Mouse (Mus musculus): ENCODE results near the gene Ypel5. TPM values are rescaled to one million over a fixed set of nuclear protein-coding genes. Genes with fewer than 3 reads are reported as not detected.

Gene Ypel5
- polyA plus RNA-seq, 1 experiment from 2014 or later, result 53.8 TPM

DNA sequence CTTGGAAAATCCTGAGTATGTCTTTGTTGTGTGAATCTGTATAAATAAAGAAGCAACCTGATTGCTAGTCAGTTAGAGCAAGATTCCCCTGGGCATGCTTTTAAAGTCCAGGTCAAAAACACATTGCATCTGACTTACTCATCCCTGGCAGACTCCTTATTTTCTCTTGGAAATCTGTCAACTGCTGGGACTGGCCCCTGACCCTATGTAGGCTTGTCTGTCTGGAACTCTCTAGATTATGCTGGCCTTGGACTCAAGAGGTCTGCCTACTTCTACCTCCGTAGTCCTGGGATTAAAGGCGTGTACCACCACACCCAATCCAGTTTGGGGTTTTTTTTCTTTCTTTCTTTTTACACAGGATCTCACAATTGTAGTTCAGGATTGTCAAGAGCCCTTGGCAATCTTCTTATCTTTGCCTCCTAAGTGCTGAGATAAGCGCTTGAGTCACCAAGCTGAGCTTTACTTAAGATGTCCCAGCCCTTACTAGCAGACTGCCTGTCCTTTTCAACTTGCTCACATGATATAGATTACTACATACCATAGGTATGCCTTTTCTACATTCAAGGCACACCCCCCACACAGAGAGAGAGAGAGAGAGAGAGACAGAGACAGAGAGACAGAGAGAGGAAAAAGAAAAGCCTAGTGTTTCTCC lies 8.1 kb upstream of the Ypel5 start:
- DNase-seq (ENCODE audit: low spot score) (no peak), ATAC-seq (replicated peaks; ENCODE audit: insufficient number of reproducible peaks, low FRiP score, low TSS enrichment, low read depth) (no peak)
- no peak overlapping the region for H3K4me3 ChIP-seq (ENCODE audit: low read depth, low read length)
- no peaks in the 10 kb centered on the region for H3K9me3 ChIP-seq (replicated peaks; ENCODE audit: control insufficient read depth, low read length)
- no peaks in the 10 kb centered on the region for H3K36me3 ChIP-seq (replicated peaks; ENCODE audit: control insufficient read depth, insufficient read depth, low read depth, low read length)
- H3K27me3 ChIP-seq (ENCODE audit: control insufficient read depth, insufficient read depth, low read length), result no peaks in the 10 kb centered on the region
- WGBS, result 83% methylated on average over 3 of the region's 3 CpGs
- H3K9ac ChIP-seq (replicated peaks; ENCODE audit: low read length), result no peak overlapping the region
- no peak overlapping the region for H3K4me2 ChIP-seq (ENCODE audit: low read depth, low read length)
- H3K4me1 ChIP-seq (ENCODE audit: control insufficient read depth, insufficient read depth, low read length), result no peaks in the 10 kb centered on the region
- H3K27ac ChIP-seq (replicated peaks; ENCODE audit: low read depth, low read length), result no peak overlapping the region

GRCm38 (mm10) chr17:72828687-72829086 lies 7.6 kb upstream of the Ypel5 start:
- H3K27me3 ChIP-seq (ENCODE audit: control insufficient read depth, insufficient read depth, low read length), result no peaks in the 10 kb centered on the region
- DNase-seq (ENCODE audit: low spot score) (no peak), ATAC-seq (replicated peaks; ENCODE audit: insufficient number of reproducible peaks, low FRiP score, low TSS enrichment, low read depth) (no peak)
- 84% methylated on average over 8 of the region's 8 CpGs for WGBS
- H3K4me1 ChIP-seq (ENCODE audit: control insufficient read depth, insufficient read depth, low read length), result no peaks in the 10 kb centered on the region
- no peak overlapping the region for H3K4me2 ChIP-seq (ENCODE audit: low read depth, low read length)
- H3K9ac ChIP-seq (replicated peaks; ENCODE audit: low read length), result no peak overlapping the region
- H3K27ac ChIP-seq (replicated peaks; ENCODE audit: low read depth, low read length), result no peak overlapping the region
- no peak overlapping the region for H3K4me3 ChIP-seq (ENCODE audit: low read depth, low read length)
- H3K9me3 ChIP-seq (replicated peaks; ENCODE audit: control insufficient read depth, low read length), result no peaks in the 10 kb centered on the region
- H3K36me3 ChIP-seq (replicated peaks; ENCODE audit: control insufficient read depth, insufficient read depth, low read depth, low read length), result no peaks in the 10 kb centered on the region

- DNase-seq (ENCODE audit: low spot score) (peak; percentile 90), ATAC-seq (replicated peaks; ENCODE audit: insufficient number of reproducible peaks, low FRiP score, low TSS enrichment, low read depth) (peak; percentile 67)
- peak overlapping the region; percentile 91 for H3K27ac ChIP-seq (replicated peaks; ENCODE audit: low read depth, low read length)
- H3K9ac ChIP-seq (replicated peaks; ENCODE audit: low read length), result peak overlapping the region; percentile 83
- H3K4me2 ChIP-seq (ENCODE audit: low read depth, low read length), result peak overlapping the region; percentile 78
- peak overlapping the region; percentile 91 for H3K4me3 ChIP-seq (ENCODE audit: low read depth, low read length)
- no peaks in the 10 kb centered on the region for H3K4me1 ChIP-seq (ENCODE audit: control insufficient read depth, insufficient read depth, low read length)
- H3K27me3 ChIP-seq (ENCODE audit: control insufficient read depth, insufficient read depth, low read length), result no peaks in the 10 kb centered on the region
- WGBS, result under 1% methylated on average over 67 of the region's 77 CpGs
- H3K36me3 ChIP-seq (replicated peaks; ENCODE audit: control insufficient read depth, insufficient read depth, low read depth, low read length), result no peaks in the 10 kb centered on the region
- H3K9me3 ChIP-seq (replicated peaks; ENCODE audit: control insufficient read depth, low read length), result no peaks in the 10 kb centered on the region
Measured at GRCm38 (mm10) chr17:72837140-72837712, 973 bp downstream of the Ypel5 start.

DNA sequence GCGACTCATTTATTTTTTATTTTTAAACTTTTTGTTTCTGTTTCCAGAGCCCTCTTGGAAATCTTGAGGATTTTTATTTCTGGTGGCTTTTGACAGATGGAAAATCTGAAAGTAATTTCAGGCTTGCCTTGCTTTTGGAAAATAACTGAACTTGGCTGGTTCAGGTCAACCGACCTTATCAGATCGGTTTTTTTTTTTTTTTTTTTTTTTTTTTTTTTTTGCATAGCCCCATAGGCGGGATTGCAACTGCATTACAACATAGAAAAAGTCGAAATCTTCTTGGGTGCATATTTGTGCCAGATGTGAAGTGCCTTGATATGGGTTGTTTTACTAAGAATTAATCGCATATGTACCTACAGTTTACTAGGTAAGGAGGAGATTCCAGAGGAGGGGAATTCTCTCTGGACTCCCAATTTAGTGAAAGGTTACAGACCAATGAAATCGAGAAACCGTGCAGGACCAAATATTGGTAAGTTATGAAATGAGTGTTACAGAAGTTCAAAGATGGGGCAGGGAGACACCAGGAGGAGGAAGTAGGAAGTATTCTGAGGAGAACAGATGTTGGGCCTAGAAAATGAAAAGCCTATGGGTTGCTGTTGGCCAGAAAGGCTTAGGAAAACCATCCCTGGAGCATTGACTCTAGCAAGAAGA lies 1.7 kb downstream of the Ypel5 start:
- H3K4me1 ChIP-seq (ENCODE audit: control insufficient read depth, insufficient read depth, low read length), result no peaks in the 10 kb centered on the region
- peak overlapping the region; percentile 91 for H3K4me3 ChIP-seq (ENCODE audit: low read depth, low read length)
- 19% methylated on average over 8 of the region's 8 CpGs for WGBS
- H3K27me3 ChIP-seq (ENCODE audit: control insufficient read depth, insufficient read depth, low read length), result no peaks in the 10 kb centered on the region
- ATAC-seq (replicated peaks; ENCODE audit: insufficient number of reproducible peaks, low FRiP score, low TSS enrichment, low read depth) (no peak), DNase-seq (ENCODE audit: low spot score) (no peak)
- H3K27ac ChIP-seq (replicated peaks; ENCODE audit: low read depth, low read length), result no peak overlapping the region
- no peaks in the 10 kb centered on the region for H3K9me3 ChIP-seq (replicated peaks; ENCODE audit: control insufficient read depth, low read length)
- H3K9ac ChIP-seq (replicated peaks; ENCODE audit: low read length), result peak overlapping the region; percentile 83; the same call in 1 of the 2 replicates
- peak overlapping the region; percentile 78 for H3K4me2 ChIP-seq (ENCODE audit: low read depth, low read length)
- H3K36me3 ChIP-seq (replicated peaks; ENCODE audit: control insufficient read depth, insufficient read depth, low read depth, low read length), result no peaks in the 10 kb centered on the region

DNA sequence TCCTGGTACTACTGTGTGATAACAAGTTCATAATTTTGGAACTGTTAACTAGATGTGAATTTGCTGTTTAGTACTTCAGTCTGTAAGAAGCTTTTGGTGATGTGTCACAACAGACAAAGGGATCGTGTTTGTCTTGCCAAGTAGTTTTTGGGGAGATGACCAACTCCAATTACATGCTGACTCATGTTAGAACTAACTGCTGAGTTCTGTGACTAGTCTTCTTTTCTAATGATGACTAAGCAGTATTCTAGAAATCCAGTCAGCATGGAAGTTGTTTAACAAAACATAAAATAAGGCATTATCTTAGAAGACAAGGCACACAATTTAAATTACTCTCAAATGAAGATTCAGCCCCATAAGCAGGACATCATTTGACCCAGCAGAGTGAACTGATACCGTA lies 2.7 kb downstream of the Ypel5 start:
- no peak for DNase-seq (ENCODE audit: low spot score)
- no peak overlapping the region for H3K9ac ChIP-seq (replicated peaks; ENCODE audit: low read length)
- H3K27ac ChIP-seq (replicated peaks; ENCODE audit: low read depth, low read length), result no peak overlapping the region
- H3K4me3 ChIP-seq (ENCODE audit: low read depth, low read length), result no peak overlapping the region
- no peak overlapping the region for H3K4me2 ChIP-seq (ENCODE audit: low read depth, low read length)
- WGBS, result 88% methylated on average over 2 of the region's 2 CpGs
- no peaks in the 10 kb centered on the region for H3K9me3 ChIP-seq (replicated peaks; ENCODE audit: control insufficient read depth, low read length)
- no peaks in the 10 kb centered on the region for H3K4me1 ChIP-seq (ENCODE audit: control insufficient read depth, insufficient read depth, low read length)
- H3K27me3 ChIP-seq (ENCODE audit: control insufficient read depth, insufficient read depth, low read length), result no peaks in the 10 kb centered on the region
- ATAC-seq (replicated peaks; ENCODE audit: insufficient number of reproducible peaks, low FRiP score, low TSS enrichment, low read depth), result no peak
- H3K36me3 ChIP-seq (replicated peaks; ENCODE audit: control insufficient read depth, insufficient read depth, low read depth, low read length), result no peaks in the 10 kb centered on the region

DNA sequence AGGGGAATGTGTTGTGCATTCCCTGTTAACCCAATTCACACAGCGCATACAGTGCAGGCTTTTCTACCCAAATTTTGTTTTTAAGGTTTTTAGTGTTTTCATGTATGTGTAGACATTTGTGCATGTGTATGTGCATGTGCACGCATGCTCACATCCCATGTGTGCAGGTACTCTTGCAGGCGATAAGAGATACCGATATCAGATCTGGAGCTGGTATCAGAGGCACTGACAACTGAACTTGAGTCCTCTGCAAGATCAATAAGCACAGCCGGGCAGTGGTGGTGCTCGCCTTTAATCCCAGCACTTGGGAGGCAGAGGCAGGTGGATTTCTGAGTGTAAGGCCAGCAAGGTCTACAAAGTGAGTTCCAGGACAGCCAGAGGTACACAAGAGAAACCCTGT lies 8.1 kb downstream of the Ypel5 start:
- no peak overlapping the region for H3K27ac ChIP-seq (replicated peaks; ENCODE audit: low read depth, low read length)
- DNase-seq (ENCODE audit: low spot score) (no peak), ATAC-seq (replicated peaks; ENCODE audit: insufficient number of reproducible peaks, low FRiP score, low TSS enrichment, low read depth) (no peak)
- no peaks in the 10 kb centered on the region for H3K36me3 ChIP-seq (replicated peaks; ENCODE audit: control insufficient read depth, insufficient read depth, low read depth, low read length)
- no peaks in the 10 kb centered on the region for H3K9me3 ChIP-seq (replicated peaks; ENCODE audit: control insufficient read depth, low read length)
- 96% methylated on average over 6 of the region's 6 CpGs for WGBS
- H3K4me1 ChIP-seq (ENCODE audit: control insufficient read depth, insufficient read depth, low read length), result no peaks in the 10 kb centered on the region
- no peak overlapping the region for H3K4me2 ChIP-seq (ENCODE audit: low read depth, low read length)
- H3K27me3 ChIP-seq (ENCODE audit: control insufficient read depth, insufficient read depth, low read length), result no peaks in the 10 kb centered on the region
- no peak overlapping the region for H3K9ac ChIP-seq (replicated peaks; ENCODE audit: low read length)
- H3K4me3 ChIP-seq (ENCODE audit: low read depth, low read length), result no peak overlapping the region

DNA sequence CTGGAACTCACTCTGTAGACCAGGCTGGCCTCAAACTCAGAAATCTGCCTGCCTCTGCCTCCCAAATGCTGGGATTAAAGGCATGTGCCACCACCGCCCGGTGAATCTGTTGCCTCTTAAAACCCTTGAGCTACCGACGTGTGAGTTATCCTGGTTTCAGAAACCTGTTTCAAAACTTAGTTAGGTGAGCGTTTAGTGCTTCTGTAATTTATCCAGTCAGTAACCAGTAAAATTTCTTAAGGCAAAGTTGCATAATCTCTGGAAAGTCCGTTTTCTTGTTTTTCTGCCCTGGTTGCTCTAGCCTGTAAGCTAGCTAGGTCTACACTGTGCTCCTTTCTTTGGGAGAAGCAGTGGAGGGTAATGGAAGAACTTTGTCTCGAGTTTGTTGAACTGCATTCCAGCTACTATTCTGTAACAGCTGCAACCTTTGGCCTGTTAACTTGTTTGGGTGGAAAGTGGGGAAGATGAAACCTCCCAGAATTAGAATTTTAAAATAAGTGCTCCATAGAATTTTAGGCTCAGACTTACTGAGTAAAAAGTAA lies 8.8 kb downstream of the Ypel5 start:
- H3K9ac ChIP-seq (replicated peaks; ENCODE audit: low read length), result no peak overlapping the region
- no peaks in the 10 kb centered on the region for H3K36me3 ChIP-seq (replicated peaks; ENCODE audit: control insufficient read depth, insufficient read depth, low read depth, low read length)
- 89% methylated on average over 7 of the region's 7 CpGs for WGBS
- DNase-seq (ENCODE audit: low spot score), result no peak
- no peaks in the 10 kb centered on the region for H3K27me3 ChIP-seq (ENCODE audit: control insufficient read depth, insufficient read depth, low read length)
- H3K4me3 ChIP-seq (ENCODE audit: low read depth, low read length), result no peak overlapping the region
- no peak for ATAC-seq (replicated peaks; ENCODE audit: insufficient number of reproducible peaks, low FRiP score, low TSS enrichment, low read depth)
- H3K4me2 ChIP-seq (ENCODE audit: low read depth, low read length), result no peak overlapping the region
- no peak overlapping the region for H3K27ac ChIP-seq (replicated peaks; ENCODE audit: low read depth, low read length)
- H3K4me1 ChIP-seq (ENCODE audit: control insufficient read depth, insufficient read depth, low read length), result no peaks in the 10 kb centered on the region
- no peaks in the 10 kb centered on the region for H3K9me3 ChIP-seq (replicated peaks; ENCODE audit: control insufficient read depth, low read length)

DNA sequence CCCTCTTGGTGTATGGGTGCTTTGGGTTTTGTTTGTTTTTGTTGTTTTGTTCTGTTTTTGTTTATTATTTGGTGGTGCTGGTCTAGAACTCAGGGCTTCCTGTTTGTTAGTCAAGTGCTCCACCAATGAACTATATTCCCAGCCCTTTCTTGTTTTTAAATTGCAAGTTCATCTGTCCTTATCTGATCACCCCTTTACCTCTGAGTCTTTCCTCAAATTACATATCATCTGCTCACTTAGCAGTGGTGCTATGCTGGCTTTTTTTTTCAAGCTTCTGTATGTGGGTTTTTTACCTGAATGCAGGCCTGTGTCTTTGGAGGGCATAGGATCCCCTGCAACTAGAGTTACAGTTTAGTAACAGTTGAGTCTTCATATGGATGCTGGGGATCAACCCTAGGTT lies 9.3 kb downstream of the Ypel5 start:
- Histone ChIP-seq H3K9ac (replicated peaks; ENCODE audit: low read length) (no peak overlapping the region), H3K27ac (replicated peaks; ENCODE audit: low read depth, low read length) (no peak overlapping the region), H3K4me1 (ENCODE audit: control insufficient read depth, insufficient read depth, low read length) (no peaks in the 10 kb centered on the region), H3K27me3 (ENCODE audit: control insufficient read depth, insufficient read depth, low read length) (no peaks in the 10 kb centered on the region), H3K4me3 (ENCODE audit: low read depth, low read length) (no peak overlapping the region), H3K9me3 (replicated peaks; ENCODE audit: control insufficient read depth, low read length) (no peaks in the 10 kb centered on the region), H3K36me3 (replicated peaks; ENCODE audit: control insufficient read depth, insufficient read depth, low read depth, low read length) (no peaks in the 10 kb centered on the region), H3K4me2 (ENCODE audit: low read depth, low read length) (no peak overlapping the region)
- ATAC-seq (replicated peaks; ENCODE audit: insufficient number of reproducible peaks, low FRiP score, low TSS enrichment, low read depth) (no peak), DNase-seq (ENCODE audit: low spot score) (no peak)

Data from embryonic facial prominence, embryonic 11.5 days (tissue).